Mouse (Mus musculus) liver, embryonic 15.5 days (tissue): Measurements from ENCODE around the gene Ttc39b. TPM values are rescaled to one million over a fixed set of nuclear protein-coding genes. Genes with fewer than 3 reads are reported as not detected.
"Not testable (repeated sequence)": the region's sequence is repeated elsewhere in the genome, so short reads cannot be mapped to it uniquely, and the experiment has no call there.

Source experiments
- ATAC-seq: fragments of 200-750 bp; cut with Nextera tagmentation; 2 replicates; pipeline ENCODE4 v1.8.0; 2017; ENCODE audit warnings: moderate number of reproducible peaks, mild to moderate bottlenecking, moderate library complexity; ENCODE audit not compliant: insufficient read depth
- H3K27ac ChIP-seq: fragments of 300-500 bp; sonication (generic); replicated peaks from 2 replicates; pipeline ENCODE4 v1.5.1; 2015; ENCODE audit warnings: mild to moderate bottlenecking, inconsistent platforms
- H3K27me3 ChIP-seq: fragments of 300-500 bp; sonication (generic); 2 replicates; pipeline ENCODE4 v1.6.1; 2015; ENCODE audit warnings: mild to moderate bottlenecking, inconsistent platforms
- H3K36me3 ChIP-seq: fragments of 300-500 bp; sonication (generic); replicated peaks from 2 replicates; pipeline ENCODE4 v1.6.1; 2015; ENCODE audit warnings: moderate library complexity, mild to moderate bottlenecking, inconsistent platforms
- H3K4me1 ChIP-seq: fragments of 300-500 bp; sonication (generic); replicated peaks from 2 replicates; pipeline ENCODE4 v1.6.1; 2015; ENCODE audit warnings: inconsistent platforms
- H3K4me2 ChIP-seq: fragments of 300-500 bp; sonication (generic); 2 replicates; pipeline ENCODE4 v1.6.1; 2015; ENCODE audit warnings: moderate library complexity, mild to moderate bottlenecking, inconsistent platforms
- H3K4me3 ChIP-seq: fragments of 300-500 bp; sonication (generic); replicated peaks from 2 replicates; pipeline ENCODE4 v1.5.1; 2015; ENCODE audit warnings: mild to moderate bottlenecking, inconsistent platforms
- H3K9ac ChIP-seq: fragments of 300-500 bp; sonication (generic); 2 replicates; pipeline ENCODE4 v1.6.1; 2015; ENCODE audit warnings: moderate library complexity, mild to moderate bottlenecking, inconsistent platforms
- H3K9me3 ChIP-seq: fragments of 300-500 bp; sonication (generic); replicated peaks from 2 replicates; pipeline ENCODE4 v1.6.1; 2016; ENCODE audit warnings: inconsistent platforms
- WGBS: fragments of 180-500 bp; shearing (Covaris S2); methylation state at CpG from one replicate; pipeline ENCODE4 v1.1.7; 2015; ENCODE audit warnings: mixed read lengths; ENCODE audit not compliant: insufficient replicate concordance; 5-methylcytosine and 5-hydroxymethylcytosine counted together
- polyA plus RNA-seq: library from polyadenylated mRNA; unstranded; fragments of >200 nt; fragmentation: Nextera tagmentation; extraction: Ambion mirVana; gene quantifications from 2 replicates; pipeline ENCODE4 v1.2.1, GENCODE M21; 2015

Ttc39b gene
- polyA plus RNA-seq, 1 experiment from 2014 or later, result 1.8 TPM

GRCm38 (mm10) chr4:83243706-83244105 lies 80.3 kb downstream of the Ttc39b start:
- Histone ChIP-seq H3K4me2 (no peak overlapping the region), H3K36me3 (no peaks in the 10 kb centered on the region), H3K27ac (no peak overlapping the region), H3K4me1 (no peaks in the 10 kb centered on the region), H3K9ac (no peak overlapping the region), H3K9me3 (no peaks in the 10 kb centered on the region), H3K27me3 (no peaks in the 10 kb centered on the region), H3K4me3 (no peak overlapping the region)
- no peak for ATAC-seq
- 72% methylated on average over 10 of the region's 10 CpGs for WGBS

DNA sequence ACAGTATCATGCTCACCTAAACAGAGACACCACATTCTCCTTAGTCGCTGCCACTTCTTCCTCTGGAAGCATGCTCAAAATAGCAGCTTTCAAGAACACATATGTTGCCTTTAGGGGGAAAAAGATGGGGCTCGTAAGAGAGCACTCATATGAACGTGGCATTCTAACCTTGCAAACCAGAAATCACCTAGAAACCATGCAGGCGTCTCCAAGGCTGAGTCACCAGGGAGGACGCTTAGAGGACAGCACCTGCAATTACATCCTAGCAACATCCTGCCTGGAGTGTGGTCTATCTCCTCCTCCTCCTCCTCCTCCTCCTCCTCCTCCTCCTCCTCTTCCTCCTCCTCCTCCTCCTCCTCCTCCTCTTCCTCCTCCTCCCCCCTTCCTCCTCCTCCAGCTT lies 82.4 kb downstream of the Ttc39b start:
- Histone ChIP-seq H3K9ac (no peak overlapping the region), H3K36me3 (no peaks in the 10 kb centered on the region), H3K4me1 (no peaks in the 10 kb centered on the region), H3K4me2 (no peak overlapping the region), H3K27ac (no peak overlapping the region), H3K27me3 (no peaks in the 10 kb centered on the region), H3K4me3 (no peak overlapping the region), H3K9me3 (no peaks in the 10 kb centered on the region)
- ATAC-seq, result no peak
- 48% methylated on average over 5 of the region's 5 CpGs for WGBS

DNA sequence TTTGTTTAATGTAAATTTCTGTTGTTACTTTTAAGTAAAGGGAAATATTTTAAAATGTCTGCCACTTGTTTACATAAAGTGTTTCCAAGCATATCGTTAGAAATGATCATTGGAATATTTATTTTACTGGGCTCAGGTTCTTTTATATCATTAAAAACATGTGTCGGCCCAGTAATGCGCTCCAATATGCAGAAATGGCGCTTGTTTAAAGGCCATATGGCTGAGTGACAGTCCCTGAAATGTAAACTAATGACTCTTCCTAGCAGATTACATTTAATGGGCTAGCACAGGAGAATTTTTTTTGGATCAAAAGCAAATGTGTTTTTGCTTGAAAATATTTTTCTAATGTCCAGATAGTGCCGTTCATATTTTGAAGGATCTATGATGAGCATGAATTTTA lies 86.4 kb downstream of the Ttc39b start:
- no peak overlapping the region for H3K9ac ChIP-seq
- no peak overlapping the region for H3K27ac ChIP-seq
- H3K4me2 ChIP-seq, result no peak overlapping the region
- ATAC-seq, result no peak
- no peaks in the 10 kb centered on the region for H3K27me3 ChIP-seq
- 74% methylated on average over 5 of the region's 5 CpGs for WGBS
- no peaks in the 10 kb centered on the region for H3K9me3 ChIP-seq
- no peak overlapping the region for H3K4me3 ChIP-seq
- H3K36me3 ChIP-seq, result no peaks in the 10 kb centered on the region
- no peaks in the 10 kb centered on the region for H3K4me1 ChIP-seq

- WGBS, result 45% methylated on average over 2 of the region's 3 CpGs
- not testable (repeated sequence) for H3K4me1 ChIP-seq, H3K4me3 ChIP-seq, H3K4me2 ChIP-seq, H3K9me3 ChIP-seq, ATAC-seq, H3K36me3 ChIP-seq, H3K27me3 ChIP-seq, H3K9ac ChIP-seq, H3K27ac ChIP-seq
Measured at GRCm38 (mm10) chr4:83235304-83235703, 88.8 kb downstream of the Ttc39b start.

DNA sequence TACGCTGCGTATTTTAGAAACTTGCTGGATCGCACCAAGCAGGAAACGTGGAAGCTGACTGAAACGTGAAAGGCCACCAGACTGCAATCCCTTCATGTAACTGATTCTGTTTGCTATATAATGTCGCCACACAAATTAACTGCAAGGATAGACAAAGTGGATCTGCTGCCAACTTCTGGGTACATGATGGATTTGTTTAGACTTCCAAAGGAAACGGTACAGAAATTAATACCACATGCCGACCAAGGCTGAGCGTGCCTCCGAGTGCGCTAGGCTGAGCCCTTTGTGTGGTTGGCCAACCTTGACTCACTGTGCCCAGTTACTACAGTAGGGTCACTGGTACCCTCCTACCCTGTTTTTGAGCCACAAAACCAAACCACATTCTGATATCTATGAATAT lies 89.3 kb downstream of the Ttc39b start:
- no peak for ATAC-seq
- H3K4me1 ChIP-seq, result no peaks in the 10 kb centered on the region
- H3K36me3 ChIP-seq, result no peaks in the 10 kb centered on the region
- WGBS, result 70% methylated on average over 11 of the region's 11 CpGs
- no peak overlapping the region for H3K27ac ChIP-seq
- H3K9ac ChIP-seq, result no peak overlapping the region
- H3K9me3 ChIP-seq, result no peaks in the 10 kb centered on the region
- H3K4me2 ChIP-seq, result no peak overlapping the region
- no peak overlapping the region for H3K4me3 ChIP-seq
- H3K27me3 ChIP-seq, result no peaks in the 10 kb centered on the region

GRCm38 (mm10) chr4:83234132-83234531 lies 89.9 kb downstream of the Ttc39b start:
- no peaks in the 10 kb centered on the region for H3K36me3 ChIP-seq
- 47% methylated on average over 7 of the region's 7 CpGs for WGBS
- no peak for ATAC-seq

DNA sequence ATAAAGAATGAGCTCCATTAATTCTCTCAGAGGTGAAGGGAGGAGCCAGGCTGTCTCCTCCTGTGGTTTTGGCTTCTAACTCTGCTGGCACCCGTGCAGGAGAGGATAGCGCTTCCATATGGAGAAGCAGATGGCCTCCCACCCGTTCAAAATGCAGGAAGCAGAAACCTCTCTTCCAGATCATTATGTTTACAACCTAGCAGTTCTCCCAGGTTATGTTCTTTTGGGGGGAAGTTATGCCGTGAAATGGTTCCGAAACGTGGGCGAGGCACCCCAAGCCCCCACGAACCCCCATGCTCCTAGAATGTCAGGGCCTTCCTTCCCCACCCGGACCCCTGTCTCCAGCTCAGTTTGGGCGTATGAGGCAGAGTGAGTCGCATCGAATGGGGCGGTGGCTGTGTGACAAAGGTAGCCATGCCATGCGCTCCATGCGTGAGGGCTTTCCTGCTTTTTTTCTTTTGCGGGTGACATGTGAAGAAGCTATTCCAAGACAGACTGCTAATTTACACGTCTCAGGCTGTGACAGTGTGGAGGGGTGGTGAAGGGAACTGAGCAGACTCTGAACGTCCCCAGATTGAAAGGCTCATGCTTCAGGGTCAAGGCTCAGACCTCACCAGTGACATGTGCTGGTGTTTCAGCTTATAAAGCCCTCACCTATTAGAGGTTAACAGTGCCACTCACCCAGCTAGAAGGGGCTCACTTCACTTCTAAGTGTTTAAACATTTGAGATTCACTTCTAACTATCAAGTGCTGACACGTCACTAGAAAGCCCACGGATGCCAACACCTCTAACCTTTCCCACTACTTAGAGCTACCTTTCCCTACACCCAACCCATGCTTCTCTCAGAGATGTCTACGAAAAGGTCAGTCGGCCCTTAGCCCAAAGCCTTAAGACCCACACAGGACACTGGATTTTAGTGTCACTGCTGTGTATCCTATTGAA lies 90.6 kb downstream of the Ttc39b start:
- Histone ChIP-seq H3K27ac (no peak overlapping the region), H3K4me1 (no peaks in the 10 kb centered on the region), H3K9me3 (no peaks in the 10 kb centered on the region), H3K27me3 (no peaks in the 10 kb centered on the region), H3K9ac (no peak overlapping the region), H3K4me2 (no peak overlapping the region), H3K36me3 (no peaks in the 10 kb centered on the region), H3K4me3 (no peak overlapping the region)
- no peak for ATAC-seq
- 65% methylated on average over 22 of the region's 22 CpGs for WGBS

More at GRCm38 (mm10) chr4:83234132-83234531, 89.9 kb downstream of the Ttc39b start:
- H3K9me3 ChIP-seq, result no peaks in the 10 kb centered on the region
- H3K4me2 ChIP-seq, result no peak overlapping the region
- no peak overlapping the region for H3K9ac ChIP-seq
- H3K4me3 ChIP-seq, result no peak overlapping the region
- H3K27me3 ChIP-seq, result no peaks in the 10 kb centered on the region
- H3K27ac ChIP-seq, result no peak overlapping the region
- no peaks in the 10 kb centered on the region for H3K4me1 ChIP-seq

DNA sequence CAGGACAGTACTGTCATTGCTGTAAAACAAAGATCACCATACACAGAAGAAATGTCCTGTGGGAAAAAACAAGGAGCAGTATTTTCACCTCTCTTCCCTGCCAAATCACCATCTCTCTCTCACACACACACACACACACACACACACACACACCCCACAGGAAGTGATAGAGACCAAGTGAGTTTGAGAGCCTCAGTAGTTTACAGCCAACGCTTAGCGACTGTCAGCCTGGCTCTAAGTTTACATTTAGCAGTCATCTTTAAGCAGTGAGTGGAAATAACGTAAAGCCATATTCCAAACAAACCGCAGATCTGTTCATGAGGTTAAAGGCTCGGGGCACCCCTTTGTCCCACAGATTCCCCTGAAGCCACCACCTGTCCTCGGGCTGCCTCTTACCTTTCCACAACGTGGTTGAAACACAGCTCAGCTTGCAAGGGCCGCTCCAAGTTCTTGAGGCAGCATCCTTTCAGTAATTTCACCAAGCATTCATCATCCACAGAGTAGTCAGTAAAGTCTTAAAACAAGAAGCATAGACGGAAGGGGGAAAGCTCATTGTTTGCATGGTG lies 91.7 kb downstream of the Ttc39b start:
- 63% methylated on average over 9 of the region's 9 CpGs for WGBS

DNA sequence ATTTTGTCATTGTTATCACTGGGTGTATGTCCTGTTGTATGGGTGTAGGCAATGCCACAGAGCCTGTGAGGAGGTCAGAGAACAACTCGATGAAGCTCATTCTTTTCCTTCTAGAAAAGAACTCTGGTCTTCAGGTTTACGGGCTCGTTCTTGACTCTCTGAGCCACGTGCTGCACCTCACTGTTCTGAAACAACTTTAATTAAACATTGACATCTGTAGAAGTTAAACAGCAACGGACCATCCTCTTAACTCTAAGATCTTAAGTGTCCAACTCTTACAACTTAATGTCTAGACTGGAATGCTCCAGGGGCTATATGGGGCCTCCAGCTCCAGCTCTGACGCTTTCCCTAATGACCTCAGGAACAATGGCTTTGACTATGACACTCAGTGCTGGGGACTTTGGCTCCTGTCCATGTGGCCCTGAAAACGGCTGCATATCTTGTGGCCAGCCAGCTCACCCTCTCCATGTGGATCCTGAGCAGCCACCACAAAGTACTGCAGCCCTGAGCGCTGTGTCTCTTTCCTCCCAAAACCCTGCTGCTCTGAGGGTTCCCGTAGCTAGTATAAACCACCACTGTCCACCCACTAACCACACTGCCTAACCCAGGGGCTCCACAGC lies 95.3 kb downstream of the Ttc39b start:
- no peak overlapping the region for H3K4me2 ChIP-seq
- WGBS, result 61% methylated on average over 9 of the region's 9 CpGs
- H3K9ac ChIP-seq, result no peak overlapping the region
- no peak overlapping the region for H3K4me3 ChIP-seq
- no peaks in the 10 kb centered on the region for H3K27me3 ChIP-seq
- no peaks in the 10 kb centered on the region for H3K4me1 ChIP-seq
- H3K27ac ChIP-seq, result no peak overlapping the region
- ATAC-seq, result no peak
- no peaks in the 10 kb centered on the region for H3K9me3 ChIP-seq
- H3K36me3 ChIP-seq, result no peaks in the 10 kb centered on the region

More for the DNA sequence above, 91.7 kb downstream of the Ttc39b start:
- Histone ChIP-seq H3K4me3 (no peak overlapping the region), H3K9me3 (no peaks in the 10 kb centered on the region), H3K36me3 (no peaks in the 10 kb centered on the region), H3K4me2 (no peak overlapping the region), H3K27me3 (no peaks in the 10 kb centered on the region), H3K27ac (no peak overlapping the region), H3K4me1 (no peaks in the 10 kb centered on the region), H3K9ac (no peak overlapping the region)
- ATAC-seq, result no peak

GRCm38 (mm10) chr4:83228073-83228472 lies 96.0 kb downstream of the Ttc39b start:
- no peaks in the 10 kb centered on the region for H3K4me1 ChIP-seq
- ATAC-seq, result no peak
- no peaks in the 10 kb centered on the region for H3K36me3 ChIP-seq
- H3K27ac ChIP-seq, result no peak overlapping the region
- no peak overlapping the region for H3K4me2 ChIP-seq
- 75% methylated on average over 10 of the region's 10 CpGs for WGBS
- no peaks in the 10 kb centered on the region for H3K27me3 ChIP-seq
- no peak overlapping the region for H3K9ac ChIP-seq
- no peaks in the 10 kb centered on the region for H3K9me3 ChIP-seq
- H3K4me3 ChIP-seq, result no peak overlapping the region

DNA sequence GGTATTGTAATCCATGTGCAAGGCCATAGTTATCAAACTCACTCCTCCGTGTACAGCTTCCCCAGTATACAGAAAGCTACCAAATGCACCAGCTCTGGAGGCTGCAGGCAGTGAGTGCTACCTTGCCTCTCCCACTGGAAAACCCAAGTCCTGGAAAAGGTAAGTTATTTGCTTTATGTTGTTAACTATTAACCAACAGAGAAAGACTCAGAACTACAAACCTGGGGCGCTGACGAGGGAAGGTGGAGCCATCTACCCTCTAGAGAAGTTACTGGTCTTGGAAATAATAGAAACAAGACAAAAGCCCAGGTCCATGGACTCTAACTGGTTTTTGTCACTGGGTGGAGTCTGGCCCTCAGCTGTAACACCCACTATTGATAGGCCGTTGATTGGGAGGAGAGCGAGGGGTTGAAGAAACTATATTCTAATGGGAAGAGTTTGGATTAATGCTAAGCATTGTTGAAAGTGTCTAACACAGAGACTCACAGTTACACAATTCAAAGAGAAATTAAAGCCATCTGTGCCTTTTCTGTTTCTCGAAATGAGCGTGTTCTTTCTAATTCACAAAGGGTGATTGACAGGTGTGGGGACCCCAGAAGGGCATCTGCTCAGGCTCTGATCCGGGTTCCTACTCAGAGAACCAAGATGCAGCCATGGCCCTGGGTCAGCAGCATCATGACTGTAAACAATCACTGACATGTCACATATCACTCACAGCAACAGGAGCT lies 98.3 kb downstream of the Ttc39b start:
- 62% methylated on average over 8 of the region's 8 CpGs for WGBS
- Histone ChIP-seq H3K4me1 (no peaks in the 10 kb centered on the region), H3K36me3 (no peaks in the 10 kb centered on the region)

More for the DNA sequence above, 98.3 kb downstream of the Ttc39b start:
- ATAC-seq, result no peak
- no peak overlapping the region for H3K9ac ChIP-seq
- H3K4me2 ChIP-seq, result no peak overlapping the region
- no peaks in the 10 kb centered on the region for H3K9me3 ChIP-seq
- H3K27me3 ChIP-seq, result no peaks in the 10 kb centered on the region
- H3K4me3 ChIP-seq, result no peak overlapping the region
- H3K27ac ChIP-seq, result no peak overlapping the region
